Mouse (Mus musculus) G1E (cell line): ENCODE measurements at regions not wholly inside any gene's neighbourhood (a gene's known extent, or its start where the extent isn't known, plus 50 kb on each side); places are given as distances from the start of the nearest gene placed in this dataset.

Source experiments
- CTCF ChIP-seq: IDR thresholded peaks from 2 replicates; pipeline ENCODE4 v1.5.1; 2012; ENCODE audit warnings: low read depth, low read length, inconsistent platforms, mixed read lengths
- GATA1 ChIP-seq: IDR thresholded peaks from 2 replicates; pipeline ENCODE4 v1.6.1; 2012; ENCODE audit warnings: borderline replicate concordance, low read length, inconsistent platforms, mixed read lengths
- GATA2 ChIP-seq: IDR thresholded peaks from 2 replicates; pipeline ENCODE4 v1.6.1; 2012; ENCODE audit warnings: low read depth, low read length, inconsistent platforms, borderline replicate concordance
- TAL1 ChIP-seq: conservative IDR thresholded peaks from 2 replicates; pipeline ENCODE4 v1.6.1; 2012; ENCODE audit warnings: low read depth, low read length, inconsistent platforms, mixed read lengths

DNA sequence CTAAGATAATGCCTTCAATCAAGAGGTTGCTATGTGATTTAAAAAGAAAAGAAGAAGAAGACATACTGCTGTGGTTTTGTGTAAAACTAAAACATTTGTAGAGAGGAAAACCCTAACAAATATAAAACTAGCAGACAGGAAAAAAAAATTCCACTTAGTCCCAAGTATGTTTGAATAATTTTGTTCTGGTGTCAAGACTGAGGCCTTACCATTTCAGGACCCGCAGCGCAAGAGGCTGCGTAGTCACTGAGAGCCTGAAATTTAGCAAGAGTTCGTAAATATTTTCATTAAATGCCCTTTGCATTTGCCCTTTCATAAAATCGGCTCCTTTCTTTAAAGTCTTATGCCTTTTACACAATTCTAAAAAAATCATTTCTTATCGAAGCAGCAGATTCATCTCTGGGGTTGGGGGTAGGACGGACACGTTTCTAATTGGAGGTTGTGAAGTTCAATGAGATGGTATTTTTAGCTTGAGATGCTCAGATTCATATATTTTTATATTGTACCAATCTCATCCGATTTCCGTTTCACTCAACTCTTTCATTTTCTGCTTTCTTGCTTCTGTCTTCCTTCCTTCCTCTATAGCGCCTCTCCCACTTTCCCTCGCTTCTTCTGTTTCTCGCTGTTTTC lies 222.6 kb downstream of the Mef2c start:
- TF ChIP-seq CTCF (no peak), TAL1 (no peak), GATA2 (no peak), GATA1 (no peak)
